Mouse (Mus musculus) frontal cortex, postnatal 10 days (tissue): Measurements from ENCODE around the gene Arpp21.
"Not testable (repeated sequence)": the region's sequence is repeated elsewhere in the genome, so short reads cannot be mapped to it uniquely, and the experiment has no call there.

ENCODE experiments used
- DNase-seq, 2 experiments: peaks; one replicate each; pipeline ENCODE4 v3.0.0; 2022; ENCODE audit warnings: low spot score in 2 of 2, mixed read lengths in 1 of 2

The Arpp21 gene

DNA sequence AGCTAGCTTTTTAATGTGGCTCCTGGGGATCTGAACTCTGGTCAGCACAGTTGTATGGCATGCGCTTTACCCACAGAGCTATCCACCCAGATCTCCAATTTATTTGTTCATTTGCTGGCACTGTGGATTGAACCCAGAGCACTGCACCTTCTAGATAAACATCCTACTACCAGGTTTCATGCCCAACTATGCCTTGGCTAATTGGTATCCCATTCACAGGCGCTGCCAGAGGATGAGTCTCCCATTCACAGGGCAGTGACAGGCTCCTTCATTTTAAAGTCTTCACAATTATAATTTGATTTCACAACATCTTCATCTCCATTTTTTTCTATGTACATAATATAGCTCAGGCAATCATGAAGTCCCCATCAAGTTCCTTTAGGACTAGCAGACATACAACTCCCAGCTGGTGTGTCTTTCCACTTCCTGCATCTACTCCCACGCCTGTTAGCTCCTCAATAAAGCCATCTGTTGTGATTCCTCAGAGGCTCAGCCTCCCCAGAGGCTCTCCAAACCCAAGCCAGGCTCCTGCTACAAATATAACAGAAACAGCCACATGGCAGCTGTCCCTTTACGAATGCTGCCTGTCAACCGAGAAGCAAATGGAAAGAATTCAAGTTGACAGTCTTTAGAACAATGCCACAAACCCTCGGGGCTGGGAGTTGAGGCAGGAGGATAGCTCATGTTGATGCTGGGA lies 133.4 kb downstream of the Arpp21 start:
- DNase-seq: peak; percentile 62 to 76

DNA sequence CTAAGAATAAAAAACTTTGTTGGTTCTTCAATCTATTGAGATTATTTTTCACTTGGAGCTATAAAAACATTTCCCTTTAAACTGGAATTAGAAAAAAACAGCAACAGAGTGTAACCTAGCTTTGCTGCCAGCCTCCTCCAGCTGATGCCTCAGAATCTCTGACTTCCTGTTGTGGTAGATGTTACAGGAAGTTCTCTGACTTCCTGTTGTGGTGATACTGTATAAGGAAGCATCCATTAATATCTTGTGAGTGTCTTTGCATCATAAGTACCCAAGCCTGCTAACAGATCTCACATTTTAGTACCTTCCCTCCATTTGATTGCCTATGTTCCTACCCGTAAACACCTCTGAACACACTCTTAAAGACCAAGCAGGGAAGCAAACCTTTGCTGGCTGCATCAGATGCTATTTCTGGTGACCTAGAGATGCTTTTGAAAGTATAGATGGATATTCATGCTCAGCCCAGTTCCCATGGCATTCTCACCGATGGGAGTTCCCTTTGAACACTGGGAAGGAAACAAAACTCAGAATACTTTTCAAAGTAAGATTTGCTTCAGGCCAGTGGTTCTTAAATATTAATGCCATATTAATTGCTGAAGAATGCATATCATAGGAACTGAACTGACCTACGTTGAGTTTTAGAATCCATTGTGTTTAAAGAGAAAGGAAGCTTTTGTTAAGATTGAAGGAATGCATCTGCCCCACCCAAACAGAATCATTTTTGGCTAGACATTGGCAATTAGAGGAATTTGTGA lies 134.7 kb downstream of the Arpp21 start:
- no peak for DNase-seq

DNA sequence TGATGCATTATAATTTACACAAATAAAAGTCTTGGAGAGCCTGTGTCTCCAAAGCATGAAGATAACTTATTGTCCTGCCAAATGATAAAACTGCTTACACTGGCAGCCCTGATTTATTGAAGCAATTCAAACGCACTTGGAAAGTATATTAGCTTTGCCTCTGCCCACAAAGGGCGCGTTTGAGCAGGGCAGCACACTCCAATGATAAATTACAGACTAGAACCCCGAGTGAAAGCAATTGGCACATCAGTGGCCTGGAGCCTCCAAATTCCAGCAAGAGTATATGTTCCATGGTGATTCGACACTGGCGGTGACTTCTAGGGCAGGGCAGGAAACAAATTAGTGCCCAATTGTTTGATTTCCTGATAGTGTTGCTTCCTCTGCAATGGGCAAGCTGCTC lies 137.5 kb downstream of the Arpp21 start:
- DNase-seq: no peak

DNA sequence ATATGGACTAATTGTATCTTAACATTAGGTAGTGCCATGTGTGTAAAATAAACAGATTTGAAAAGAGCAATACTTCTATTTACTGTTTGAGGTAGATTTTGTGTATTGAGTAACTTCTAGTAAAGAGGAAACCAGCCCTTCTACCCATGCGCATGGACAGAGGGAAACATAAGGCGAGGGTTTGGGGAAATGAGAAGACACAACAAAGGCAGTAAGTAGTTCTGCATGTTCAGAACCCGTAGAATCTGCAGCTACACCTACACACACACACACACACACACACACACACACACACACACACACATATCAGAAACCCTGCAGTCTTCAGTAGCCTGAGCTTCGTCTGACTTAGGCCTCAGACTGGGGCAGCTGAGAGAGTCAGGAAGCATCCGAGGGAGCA lies 140.0 kb downstream of the Arpp21 start:
- no peak for DNase-seq

DNA sequence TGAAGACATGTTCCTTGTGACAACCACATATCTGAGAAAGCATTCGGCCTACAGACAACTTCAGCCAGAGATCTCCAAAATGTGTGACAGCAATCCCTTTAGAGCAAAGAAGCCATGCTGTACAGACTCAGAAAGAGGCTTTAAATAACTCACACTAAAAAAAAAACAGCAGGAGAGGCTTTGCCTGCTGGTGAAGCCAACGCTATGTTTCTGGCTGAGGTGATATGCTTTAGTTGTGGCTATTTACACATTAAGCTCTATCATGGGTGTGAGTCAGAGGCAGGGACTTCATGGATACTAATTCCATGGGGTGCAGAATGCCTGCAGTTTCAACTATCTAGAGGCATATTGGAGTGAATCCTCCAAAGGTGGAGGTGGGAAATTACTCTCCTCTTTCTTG lies 140.5 kb downstream of the Arpp21 start:
- no peak for DNase-seq

DNA sequence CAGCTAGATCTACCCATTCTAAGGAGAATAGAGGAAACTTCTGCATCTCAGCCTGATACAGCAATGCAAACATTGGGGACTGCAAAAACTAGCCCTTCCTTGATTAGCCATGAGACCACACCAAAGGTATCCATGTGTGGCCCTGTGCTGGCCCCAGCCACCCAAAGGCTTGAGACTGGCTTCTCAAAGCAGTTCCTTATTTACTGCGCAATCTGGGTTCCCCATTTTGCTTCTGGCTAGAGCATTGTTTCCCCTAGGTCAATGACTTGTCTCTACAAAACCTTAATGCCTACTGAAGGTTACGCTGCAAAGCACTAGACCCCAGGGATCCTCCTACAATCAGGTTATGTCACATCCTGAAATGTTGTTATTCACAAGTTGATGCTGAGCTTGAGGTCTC lies 156.8 kb downstream of the Arpp21 start:
- DNase-seq: no peak

DNA sequence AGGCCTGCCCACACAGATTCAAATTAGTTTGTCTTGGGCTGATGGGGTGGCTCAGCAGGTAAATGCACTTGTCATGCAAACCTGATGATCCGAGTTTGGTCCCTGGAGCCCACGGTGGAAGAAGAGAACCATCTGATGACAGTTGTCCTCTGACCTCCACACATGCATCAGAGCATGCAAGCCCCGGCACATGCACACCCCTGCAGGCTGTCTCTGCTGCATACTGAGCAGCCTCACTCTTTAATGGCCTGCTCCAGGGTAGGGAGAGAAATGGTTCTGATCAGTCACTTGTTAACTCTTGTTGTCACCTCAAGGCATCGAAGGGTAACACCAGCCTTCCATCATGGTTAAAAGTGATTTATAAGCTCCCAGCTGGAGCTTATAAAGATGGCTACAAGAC lies 157.3 kb downstream of the Arpp21 start:
- no peak for DNase-seq

DNA sequence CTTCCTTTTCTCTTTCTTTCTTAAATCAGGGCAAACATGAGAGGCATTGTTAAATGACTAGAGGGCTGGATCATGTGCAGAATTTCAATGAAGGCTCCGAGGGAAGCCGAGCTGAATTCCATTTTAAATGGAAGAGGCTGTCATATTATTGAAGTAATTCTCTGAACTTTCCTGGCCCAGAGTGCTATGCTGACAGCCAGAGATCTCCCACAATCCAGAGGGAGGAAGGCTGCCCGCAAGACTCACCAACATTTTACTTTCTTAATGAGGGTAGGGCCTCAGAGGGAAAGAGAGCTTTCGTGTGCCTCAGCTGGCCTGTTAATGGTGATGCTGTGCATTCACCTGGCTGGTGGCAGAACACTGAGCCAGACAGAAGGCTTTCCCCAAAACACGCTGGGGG lies 160.5 kb downstream of the Arpp21 start:
- DNase-seq: no peak

DNA sequence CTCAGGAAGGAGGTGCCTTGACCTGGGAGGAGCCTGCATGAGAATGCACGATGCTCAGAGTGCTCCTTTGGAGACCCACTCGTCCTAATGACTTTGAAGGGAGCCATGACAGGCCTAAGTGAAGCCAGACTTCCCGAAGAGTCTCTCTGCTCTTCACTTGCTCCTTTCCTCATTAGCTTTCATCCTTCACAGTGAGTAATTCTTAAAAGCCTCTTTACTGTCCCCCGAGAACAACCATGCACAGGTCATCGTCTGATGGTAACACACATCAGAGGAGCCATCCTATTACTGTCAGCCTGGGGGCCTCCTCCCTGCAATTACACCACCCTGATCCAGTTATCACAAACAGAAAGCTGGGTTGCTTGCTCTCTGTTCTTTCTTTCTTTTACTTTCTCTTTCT lies 160.9 kb downstream of the Arpp21 start:
- no peak for DNase-seq

DNA sequence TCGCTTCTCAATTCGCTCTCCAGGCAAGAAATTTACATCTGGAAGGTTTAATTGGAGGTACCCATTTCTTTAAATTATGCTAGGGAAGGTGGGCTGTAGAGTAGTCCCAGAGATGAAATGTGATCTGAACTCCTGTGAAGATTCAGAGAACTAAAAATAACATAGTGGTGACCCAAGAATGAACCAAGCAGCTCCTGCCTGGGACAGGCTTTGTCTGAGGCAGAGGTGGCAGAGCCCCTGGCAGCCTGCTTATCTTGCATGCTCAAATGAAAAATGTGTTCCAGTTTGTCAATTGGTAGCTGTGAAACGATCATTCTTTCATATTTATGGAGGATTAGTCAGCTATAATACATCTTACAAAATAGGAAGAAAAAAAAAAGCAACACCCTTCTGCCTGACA lies 164.4 kb downstream of the Arpp21 start:
- DNase-seq: no peak

DNA sequence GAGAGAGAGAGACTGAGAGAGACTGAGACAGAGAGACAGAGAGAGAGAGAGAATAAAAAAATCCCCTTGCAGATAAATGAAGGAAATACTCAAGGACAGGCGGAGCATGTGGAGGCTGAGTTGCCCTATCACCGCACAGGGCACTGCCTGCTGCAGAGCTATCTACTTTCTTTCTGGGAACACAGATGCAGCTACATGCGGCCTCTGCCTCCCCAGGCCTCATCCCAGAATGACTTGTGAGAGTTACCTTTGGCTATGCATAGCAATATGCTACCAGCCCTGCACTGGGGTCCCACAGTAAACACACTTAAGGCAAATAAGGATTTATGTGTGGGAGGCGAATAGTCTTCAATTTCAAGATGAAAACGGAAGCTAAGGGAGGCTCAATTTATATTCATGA lies 164.8 kb downstream of the Arpp21 start:
- no peak for DNase-seq

DNA sequence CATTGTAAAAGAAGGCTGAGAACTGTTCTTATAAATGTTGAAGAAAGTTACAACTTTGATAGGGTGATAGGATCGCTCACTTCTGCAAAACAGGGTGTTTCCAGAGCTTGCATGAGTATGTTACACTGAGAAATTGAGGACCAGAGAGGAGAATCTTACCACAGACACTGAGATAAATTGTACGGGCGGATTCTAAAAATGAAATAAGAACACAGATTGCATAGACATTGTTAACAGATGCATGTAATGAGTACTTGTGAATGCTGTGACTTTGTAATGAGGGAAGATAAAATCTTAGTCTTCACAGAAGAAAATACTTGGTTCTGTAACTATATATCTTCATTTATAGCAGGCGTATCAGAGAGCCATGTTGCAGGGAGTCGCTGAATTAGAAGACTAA lies 167.5 kb downstream of the Arpp21 start:
- DNase-seq: no peak

DNA sequence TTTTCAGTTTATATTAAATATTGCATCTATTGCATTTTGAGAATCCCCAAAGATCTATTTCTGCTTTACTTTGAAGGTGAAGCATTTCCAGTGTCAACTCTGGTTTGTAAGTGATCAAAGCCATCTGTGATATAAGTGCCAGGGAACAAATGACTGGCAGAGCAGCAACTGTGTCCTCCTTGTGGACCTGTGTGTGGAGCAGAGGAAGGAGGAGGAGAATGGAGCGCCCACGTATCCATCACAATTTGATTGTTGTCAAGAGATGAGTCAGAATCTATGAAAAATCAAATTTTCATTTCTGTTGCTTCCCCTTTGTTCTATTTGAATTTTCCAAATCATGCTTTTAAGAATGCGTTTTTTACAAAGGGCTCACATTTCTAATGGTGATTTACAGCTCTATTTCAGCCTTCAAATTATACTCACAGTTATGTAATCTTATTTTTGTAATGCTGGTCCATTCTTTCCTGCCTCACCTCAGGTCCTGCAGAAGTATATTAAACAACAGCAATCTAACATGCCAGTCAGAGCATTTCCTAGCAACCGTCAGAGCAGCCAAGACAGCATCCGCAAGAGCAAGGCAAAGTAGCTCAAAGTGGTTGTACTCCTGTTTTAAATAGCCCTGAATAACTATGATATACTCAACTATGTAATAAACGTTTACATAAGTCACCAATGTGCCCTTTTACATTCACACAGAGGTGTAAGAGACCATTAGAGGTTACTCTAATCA lies 174.9 kb downstream of the Arpp21 start:
- DNase-seq: no peak

DNA sequence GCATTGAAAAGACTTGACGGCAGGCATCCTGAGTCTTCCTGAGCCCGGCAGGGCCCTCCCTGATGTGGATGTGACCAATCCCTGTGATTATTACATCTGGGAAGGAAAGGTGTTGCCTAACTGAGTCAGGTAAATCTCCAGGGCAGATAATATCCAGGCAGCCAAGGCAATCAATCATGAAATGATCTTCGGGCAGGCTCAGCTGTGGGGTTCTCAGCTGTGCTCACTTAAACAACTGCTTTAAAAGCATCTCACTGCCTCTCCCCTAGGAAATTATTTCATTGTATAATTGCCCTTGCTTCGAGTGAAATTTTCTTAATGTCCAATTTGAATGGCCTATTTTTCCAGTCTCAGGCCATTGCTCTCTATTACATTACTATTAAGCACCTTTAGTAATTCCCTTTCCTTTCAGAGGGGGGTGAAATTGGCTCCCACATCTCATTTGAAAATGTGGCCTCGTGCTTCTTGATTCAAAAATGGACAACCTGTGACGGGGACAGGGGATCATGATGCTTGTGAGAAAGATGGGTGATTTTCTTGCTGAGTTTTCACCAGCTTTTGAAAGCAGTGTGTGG lies 180.8 kb downstream of the Arpp21 start:
- no peak for DNase-seq

DNA sequence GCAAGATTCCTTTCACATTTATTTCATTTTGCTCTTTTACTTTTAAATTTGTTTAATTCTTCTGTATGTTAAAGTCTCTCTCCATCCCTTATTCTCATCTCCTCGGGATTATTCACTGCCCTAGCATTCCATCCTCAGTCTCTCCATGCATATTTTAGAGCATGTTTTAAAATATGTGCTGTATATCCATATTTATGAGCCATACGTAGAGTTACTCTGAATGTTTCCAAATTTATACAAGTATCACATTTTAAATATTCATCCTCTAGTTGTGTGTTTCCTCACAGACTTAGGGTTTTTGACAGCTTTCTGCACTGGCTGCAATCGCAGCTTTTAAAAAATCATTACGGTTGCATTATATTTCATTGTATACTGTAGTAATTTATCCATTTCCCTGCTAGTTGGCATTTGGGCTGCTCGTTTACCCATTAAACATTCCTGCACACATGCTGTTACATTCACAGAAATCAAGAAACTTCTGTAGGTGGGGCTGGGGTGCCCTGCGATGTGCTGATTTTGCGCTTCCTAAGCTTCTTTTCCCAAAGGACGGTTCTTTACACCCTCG lies 187.8 kb downstream of the Arpp21 start:
- no peak for DNase-seq

DNA sequence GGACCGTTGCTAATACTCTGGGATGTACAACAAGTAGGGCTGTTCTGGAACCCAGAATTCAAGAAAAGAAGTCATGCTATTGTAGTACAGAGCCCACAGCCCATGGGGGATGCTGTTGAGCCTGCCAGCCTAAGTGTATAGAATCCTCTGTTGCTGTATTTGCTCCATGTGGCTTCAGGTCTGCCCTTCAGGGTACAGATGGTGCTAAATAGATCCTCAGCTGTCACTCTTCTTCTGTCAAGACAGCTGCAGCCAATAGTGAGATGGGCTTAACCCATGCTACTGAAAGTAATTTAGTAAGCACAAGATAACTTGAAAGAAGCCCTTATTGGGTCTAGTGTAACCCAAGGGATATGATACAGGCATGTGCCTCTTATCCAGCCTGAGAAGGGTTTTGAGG lies 195.2 kb downstream of the Arpp21 start:
- no peak for DNase-seq

DNA sequence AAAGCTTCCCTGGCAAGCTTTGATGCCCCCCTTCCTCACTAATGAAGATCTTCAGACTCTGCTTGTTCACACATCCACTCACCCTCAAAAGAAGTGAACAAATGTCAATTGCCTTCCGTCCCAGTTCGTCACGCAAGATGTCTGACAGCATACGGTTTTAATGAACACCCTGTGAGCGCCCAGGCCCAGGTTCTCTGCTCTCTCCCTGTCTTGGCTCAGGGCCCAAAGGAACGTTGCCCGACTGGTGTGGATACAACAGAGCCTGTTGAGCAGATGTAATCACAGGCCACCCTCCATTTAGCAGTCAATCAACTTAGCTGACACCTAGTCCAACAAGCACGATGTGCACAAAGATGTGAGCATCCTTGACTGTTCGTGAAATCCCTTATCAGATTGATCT lies 198.0 kb downstream of the Arpp21 start:
- no peak for DNase-seq

DNA sequence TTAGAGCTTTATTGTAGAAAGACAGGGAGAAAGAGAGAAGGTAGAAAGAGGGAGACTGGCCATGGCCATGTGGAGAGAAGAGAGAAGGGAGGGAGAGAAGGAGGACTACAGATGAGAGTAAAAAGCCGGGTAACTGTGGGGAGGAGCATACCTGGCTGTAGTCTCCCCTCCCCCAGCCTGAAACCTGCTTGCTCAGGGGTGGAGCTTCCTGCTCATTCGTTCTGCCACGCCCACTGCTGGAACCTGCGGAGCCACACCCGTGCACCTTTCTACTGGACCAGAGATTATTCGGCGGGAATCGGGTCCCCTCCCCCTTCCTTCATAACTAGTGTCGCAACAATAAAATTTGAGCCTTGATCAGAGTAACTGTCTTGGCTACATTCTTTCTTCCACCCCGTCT lies 201.9 kb downstream of the Arpp21 start:
- DNase-seq: not testable (repeated sequence)

DNA sequence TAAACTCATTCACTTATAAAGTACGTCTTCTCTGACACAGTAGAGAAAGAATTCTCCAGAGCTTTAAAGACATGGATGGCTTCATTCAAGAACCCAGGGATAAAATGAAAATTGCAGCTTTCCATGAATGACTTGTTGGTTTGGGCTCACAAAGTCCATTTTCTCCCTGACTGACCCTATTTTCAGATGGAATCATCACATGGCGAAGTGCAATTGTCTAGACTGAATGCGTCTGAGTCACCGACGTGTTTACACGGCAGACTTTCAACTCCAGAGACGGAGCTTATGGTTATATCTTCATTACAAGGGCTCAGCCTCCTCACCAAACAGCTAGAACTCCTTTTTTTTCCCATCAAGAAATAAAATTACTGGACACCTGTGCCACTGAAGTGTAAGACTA lies 203.6 kb downstream of the Arpp21 start:
- DNase-seq: no peak

DNA sequence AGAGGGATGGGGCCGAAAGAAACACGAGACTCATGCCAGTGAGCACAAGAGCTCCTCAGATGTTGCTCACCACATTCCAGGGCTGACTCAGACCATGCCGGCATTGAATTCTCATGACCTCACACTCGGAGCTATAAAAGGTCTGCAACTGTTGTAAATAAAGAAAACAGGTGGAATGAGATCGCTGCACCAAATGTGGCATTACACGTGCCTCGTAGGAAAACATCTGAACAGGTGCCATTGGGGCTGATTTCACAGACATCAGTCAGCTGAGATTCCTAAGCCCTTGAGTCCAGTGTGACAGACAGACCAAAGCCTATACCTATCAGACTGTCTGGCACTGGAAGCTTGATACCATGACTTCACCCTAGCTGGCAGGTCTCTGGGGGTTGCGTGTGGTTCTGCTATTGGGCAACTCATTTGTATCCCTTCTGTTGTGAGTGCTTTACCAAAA lies 212.1 kb downstream of the Arpp21 start:
- no peak for DNase-seq

DNA sequence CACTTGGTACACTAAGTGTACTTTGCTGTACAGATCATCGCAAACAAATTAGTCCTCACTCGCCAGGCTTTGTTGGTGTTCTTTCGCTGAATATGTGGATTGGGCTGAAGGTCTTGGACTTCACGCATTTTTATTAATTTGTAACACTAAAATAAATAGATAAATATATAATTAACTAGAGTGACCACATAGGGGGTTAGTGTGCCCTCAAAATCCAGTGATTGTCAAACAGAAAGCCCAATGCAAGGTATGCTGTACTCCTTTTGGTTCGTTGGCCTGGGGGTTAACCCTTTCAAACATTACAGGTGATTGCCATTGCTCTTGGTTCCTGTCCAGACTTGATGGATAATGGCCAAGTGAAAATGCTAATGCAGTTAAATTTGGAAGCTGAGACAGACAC lies 212.6 kb downstream of the Arpp21 start:
- DNase-seq: no peak
